Mouse (Mus musculus) 416B (cell line): ENCODE measurements around the gene Arl2.
"Not testable (repeated sequence)": the region's sequence is repeated elsewhere in the genome, so short reads cannot be mapped to it uniquely, and the experiment has no call there.

Experiments
- DNase-seq: peaks from one replicate; pipeline ENCODE4 v3.0.0; 2011; ENCODE audit warnings: low read depth

Arl2 gene

GRCm38 (mm10) chr19:6141394-6141749 is at the start of gene Arl2:
Gene Arl2 (minus strand): TSS chr19:6141548.
- peak; percentile 97 for DNase-seq

DNA sequence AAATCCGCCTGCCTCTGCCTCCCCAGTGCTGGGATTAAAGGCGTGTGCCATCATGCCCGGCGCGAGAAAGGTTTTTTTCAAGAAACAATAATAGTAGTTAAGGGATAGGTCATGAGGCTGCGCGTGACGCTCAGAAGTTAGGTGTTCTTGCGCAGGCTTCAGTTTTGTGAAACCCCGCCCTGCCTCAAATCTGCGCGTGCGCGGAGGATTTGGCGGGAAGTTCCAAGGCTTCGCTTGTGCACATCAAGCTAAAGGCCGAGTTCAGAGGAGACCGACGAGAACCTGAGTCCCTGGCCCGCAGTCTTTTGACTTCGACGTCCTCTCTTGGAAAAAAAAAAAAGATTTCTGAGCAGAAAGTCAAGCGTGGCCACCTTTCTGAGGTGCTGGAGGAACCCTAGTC is 42.8 kb upstream of the Arl2 start, which contains the start of gene Majin:
Gene Majin (plus strand): TSS at position 258 of the 400 bp plus-strand sequence.
- no peak for DNase-seq

DNA sequence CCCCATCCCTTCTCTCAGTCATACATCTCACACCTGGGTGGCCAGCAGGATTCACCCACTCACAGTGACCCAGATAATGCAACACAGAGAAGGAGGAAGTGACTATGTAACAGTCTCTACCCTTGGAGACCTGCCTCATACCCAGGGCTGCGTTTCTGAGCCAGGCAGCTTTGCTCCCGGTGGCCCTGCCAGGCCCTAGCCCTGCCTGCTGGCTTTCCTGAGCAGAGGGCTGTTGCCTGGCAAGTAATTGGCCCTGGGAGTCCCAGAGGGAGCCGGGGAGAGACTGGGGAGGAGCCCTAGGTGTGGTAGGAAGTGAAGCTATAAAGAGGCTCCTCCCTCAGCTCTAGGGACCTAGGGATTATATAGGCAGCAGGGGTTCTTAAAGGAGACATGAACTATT is 41.2 kb upstream of the Arl2 start:
- no peak for DNase-seq

DNA sequence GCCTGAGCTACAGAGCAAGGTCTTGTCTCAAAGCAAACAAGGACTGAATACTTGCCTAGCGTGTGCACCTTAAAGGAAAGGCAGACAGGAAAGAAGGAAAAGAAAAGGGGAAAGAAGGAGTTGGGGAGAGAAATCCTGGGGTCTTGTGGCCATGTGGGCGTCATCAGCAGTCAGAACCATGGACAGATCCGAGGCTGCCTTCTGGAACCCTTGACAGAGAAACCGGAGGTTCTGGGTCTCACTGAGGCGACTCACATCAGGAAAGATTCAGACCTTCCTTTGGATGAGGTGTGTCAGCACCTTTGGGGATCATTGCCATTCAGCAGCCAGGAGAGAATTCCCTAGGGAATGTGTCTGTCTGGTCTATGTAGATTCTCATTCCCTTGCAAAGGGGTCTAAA is 40.3 kb upstream of the Arl2 start:
- peak; percentile 36 for DNase-seq

GRCm38 (mm10) chr19:6178775-6179174 is 37.4 kb upstream of the Arl2 start:
- DNase-seq = no peak

- DNase-seq = no peak
These were observed 33.4 kb upstream of the Arl2 start for GRCm38 (mm10) chr19:6174771-6175170.

GRCm38 (mm10) chr19:6171215-6171614 is 29.9 kb upstream of the Arl2 start:
- DNase-seq = no peak

DNA sequence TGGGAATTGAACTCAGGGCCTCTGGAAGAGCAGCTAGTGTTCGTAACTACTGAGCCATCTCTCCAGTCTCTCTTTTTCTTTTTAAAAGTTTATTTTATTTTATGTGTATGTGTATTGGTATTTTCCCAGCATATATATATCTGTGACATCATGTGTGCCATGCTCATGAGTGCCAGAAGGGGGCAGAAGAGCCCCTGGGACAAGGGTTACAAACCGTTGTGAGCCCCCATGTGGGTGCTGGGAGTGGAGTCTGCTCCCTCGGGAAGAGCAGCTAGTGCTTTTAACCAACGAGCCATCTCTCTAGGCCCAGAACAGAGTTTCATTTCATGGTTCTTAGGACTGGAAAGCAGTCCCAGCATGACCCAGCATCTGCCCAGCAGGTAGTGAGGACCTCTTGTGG is 25.4 kb upstream of the Arl2 start:
- DNase-seq = no peak

DNA sequence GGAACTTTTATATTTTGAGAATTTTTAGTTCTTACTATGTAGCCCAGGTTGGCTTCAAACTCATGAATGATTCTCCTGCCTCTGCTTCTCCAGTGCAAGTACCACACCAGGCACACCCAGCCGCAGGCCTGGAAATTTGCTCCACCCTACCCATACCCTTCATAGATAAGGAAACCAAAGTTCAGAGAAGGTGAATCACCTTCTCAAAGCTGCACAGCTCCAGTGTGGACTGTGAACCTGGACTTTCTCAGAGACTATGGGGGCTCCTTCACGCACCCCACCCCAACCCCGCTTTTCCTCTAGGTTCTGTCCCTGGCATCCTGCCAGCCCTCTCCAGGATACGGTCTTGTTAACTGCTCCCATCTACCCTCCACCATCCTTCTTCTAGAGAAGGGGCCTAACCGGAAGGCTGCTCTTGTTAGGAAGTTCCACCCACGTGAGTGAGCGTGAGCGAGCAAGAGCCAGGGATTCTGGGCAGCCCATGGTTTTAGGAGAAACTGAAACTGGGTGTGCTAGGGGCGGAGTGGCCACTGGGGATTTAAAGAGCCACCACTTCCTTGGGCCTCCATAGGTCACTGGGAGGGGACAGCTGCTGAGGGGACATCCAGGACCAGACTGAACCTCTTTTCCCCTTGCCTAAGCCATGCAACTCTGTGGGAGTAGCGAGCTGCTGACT is 22.7 kb upstream of the Arl2 start:
- peak; percentile 44 for DNase-seq

DNA sequence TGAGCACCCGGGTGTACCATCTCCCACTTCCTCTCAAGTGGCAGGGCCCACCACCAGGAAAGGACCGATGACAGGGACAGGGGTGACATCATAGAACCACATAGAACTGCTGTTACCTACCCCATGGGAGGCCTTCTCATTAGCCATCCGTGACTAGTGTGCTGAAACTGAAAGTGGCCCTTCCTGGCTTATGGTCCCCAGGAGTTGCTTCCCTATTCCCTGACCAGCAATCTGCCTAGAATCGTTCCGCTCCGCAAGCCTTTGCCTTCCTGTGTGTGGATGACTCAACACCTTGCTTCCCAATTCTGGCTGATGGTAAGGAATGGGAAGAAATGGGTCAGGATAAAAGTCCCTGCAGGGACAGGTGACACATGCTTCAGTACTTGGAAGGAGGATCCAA is 15.9 kb upstream of the Arl2 start:
- DNase-seq = peak; percentile 41

GRCm38 (mm10) chr19:6156372-6156771 is 15.0 kb upstream of the Arl2 start:
- no peak for DNase-seq

DNA sequence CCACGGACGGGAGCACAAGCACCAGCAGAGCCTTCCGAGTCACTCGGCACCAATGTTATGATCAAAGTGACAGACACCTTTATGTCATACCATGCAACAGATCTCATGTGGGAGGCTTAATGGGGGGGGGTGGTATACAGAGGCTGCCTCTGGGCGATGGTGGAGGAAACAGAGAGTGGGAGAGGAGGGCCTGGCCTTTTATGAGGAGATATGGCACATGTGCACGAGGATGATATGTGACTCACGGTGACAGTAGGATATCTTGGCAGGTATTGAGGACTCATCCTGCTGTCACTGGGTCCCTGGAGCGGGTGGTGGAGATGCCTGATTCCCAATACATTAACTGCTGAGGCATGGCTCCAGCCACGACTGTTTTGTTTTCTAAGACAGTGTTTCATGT is 13.8 kb upstream of the Arl2 start:
- DNase-seq = no peak

GRCm38 (mm10) chr19:6144842-6145241 is 3.5 kb upstream of the Arl2 start:
- DNase-seq = peak; percentile 35

DNA sequence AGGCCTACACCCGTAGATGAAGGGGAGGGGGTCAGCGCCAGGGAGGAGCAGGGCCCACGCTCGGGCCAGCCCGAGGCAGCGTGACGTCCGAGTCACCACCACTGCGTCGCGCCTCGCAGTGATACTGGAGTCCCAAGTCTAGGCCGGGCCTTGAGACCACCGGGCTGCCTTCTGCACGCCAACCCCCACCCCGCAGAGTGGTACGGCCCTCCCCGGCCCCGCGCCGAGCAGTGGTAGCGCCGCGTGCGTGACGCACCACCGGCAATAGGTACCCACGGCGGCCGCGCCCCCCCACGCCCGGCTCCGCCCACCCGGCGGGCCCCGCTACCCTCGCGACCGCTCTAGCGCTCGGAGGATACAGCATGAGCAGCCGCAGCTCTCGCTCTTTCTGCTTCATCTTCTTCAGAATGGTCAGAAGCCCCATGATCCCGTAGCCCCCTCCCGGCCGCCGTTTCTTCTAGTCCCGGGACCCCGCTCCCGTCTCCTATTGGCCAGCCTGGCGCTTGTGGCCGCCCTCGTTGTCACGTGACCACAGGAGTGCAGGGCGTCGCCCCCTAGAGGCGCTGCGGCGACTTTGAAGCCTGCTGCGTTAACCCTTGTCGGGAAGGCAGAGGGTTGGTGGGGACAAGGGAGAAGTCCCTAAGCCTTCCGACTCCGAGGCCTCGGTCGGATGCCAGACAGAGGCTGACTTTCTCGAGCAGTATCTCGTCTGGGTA is 512 bp downstream of the Arl2 start, which contains the start of gene Batf2:
Gene Batf2 (plus strand): TSS at position 306 of the 716 bp plus-strand sequence.
- peak; percentile 98 for DNase-seq

GRCm38 (mm10) chr19:6140374-6140677 is 1.0 kb downstream of the Arl2 start:
- no peak for DNase-seq

GRCm38 (mm10) chr19:6139701-6140100 is 1.6 kb downstream of the Arl2 start:
- DNase-seq = no peak

- DNase-seq = no peak
These were observed 5.0 kb downstream of the Arl2 start for GRCm38 (mm10) chr19:6136397-6136796.

GRCm38 (mm10) chr19:6133197-6133596 is 8.2 kb downstream of the Arl2 start:
- not testable (repeated sequence) for DNase-seq

DNA sequence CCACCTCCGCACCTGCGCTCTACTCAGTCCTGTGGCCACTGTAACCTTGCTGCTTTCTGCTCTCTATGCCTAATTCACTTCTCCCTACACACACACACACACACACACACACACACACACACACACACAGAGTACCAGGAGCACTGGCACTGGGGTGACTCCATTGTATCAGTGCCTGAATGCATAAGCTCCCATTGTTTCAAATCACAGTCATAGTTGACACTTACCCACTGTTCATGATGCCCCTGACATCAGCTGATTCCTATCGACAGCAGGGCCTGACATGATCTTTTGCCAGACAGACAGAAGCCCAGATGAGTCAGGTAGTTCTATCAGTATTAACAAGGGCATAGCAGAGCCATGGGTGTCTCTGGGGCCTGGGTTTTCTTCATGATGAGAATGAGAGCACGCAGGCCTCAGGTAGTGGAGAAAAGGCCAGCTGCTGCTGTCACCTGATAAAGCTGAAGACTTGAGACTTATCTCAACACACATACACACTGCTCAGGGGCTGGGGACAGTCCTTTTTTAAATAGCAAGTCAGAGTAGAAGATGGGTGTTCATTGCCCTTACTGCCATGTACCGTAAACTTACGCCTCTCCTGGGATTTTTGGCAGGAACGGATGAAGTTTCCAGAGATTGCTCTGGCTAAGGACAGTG is 9.0 kb downstream of the Arl2 start:
- DNase-seq = no peak

GRCm38 (mm10) chr19:6130414-6131128 is 10.8 kb downstream of the Arl2 start:
- DNase-seq = not testable (repeated sequence)

DNA sequence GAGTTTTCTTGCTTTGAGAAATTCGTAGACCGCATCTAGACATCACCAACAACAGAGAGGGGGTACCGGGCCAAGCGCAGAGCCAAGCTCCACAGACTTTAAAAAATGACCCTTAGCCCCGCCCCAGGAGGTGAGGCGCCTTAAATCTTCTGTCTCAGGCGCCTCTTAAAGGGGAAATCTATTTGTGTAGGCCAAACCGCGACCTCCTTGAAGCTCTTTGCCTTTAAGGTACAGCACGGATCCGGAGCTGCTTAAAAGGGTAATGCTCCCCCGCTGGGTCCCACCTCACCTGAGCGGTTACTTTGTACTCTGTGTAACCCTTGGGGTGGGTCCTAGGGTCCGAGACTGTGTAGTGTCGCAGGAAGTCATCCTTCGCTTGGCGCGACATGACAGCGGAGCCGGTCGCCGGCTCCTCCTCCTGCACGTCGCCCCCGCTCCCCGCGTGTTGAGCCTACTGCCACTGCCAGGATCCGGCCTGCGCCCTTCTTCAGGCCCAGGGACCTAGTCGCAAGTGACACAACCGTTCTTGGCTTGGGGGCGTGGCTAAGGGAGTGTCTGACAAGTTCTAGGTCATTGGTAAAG is 13.5 kb downstream of the Arl2 start, which contains the start of gene Snx15:
Gene Snx15 (minus strand): TSS at position 545 of the 582 bp plus-strand sequence.
- peak; percentile 99 for DNase-seq
